Mouse (Mus musculus): ENCODE data around the gene Olfr1494.

Olfr1494 gene

DNA sequence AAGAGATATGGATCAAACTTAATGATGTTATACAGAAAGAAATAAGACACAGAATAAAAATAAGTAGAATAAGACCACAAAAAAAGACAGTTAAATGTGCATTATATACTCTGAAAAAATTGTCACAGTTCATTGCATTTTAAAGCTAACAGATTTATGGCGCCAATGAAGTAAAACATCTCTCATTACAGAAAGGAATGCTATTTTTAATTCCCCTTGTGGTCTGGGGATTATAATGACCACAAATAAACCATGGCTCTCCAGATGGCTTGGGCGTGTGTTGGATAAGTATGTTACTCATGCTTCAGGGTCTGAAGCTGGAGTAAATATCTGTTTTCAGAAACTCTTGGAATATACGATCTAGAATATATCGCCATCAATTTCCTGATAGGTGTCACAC lies at the start of gene Olfr1494:
TSS of gene Olfr1494 (plus strand) at position 301 of the 400 bp plus-strand sequence.
- DNase-seq (ENCODE audit: low spot score in 2 of 2) = no peak

DNA sequence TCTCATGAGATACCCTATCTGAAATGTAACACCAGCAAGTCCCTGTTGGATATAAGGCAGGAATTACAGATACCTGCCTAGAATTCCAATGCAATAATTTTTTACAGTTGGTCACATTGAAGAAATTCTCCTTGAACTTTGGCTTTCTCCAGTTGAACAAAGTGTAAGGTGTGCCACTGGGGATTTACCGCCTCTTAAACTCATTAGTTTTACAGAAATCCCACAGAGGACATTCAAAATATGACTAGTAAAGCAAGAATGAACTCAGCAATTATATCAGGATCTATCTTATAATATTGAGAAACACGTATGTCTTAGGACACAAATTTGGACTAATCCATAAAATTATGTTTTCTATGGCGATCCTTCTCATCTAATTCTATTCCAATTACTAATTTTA lies 42.6 kb upstream of the Olfr1494 start, which contains the start of gene Olfr1491:
TSS of gene Olfr1491 (plus strand) at position 301 of the 400 bp plus-strand sequence.
- DNase-seq (ENCODE audit: low spot score in 2 of 2) = no peak

DNA sequence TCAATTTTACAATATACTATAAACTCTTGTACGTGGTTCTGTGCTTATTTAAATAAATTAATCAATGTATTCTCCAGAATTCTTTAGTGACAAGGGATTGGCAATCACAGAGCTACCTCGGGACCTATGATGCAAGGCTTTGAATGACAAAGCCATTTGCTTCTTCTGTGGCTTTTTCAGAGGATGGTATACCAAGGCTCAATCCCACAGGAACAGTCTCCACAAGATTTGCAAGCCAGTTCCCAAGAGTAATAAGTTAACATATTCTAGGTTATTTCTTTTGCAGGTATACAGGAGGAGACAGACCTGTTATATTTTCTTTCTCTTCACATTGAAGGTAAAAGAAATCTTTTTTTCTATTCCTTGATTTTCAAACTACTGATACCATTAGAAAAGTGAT lies 16.6 kb upstream of the Olfr1494 start, which contains the start of gene Olfr1493-ps1:
TSS of gene Olfr1493-ps1 (plus strand) at position 301 of the 400 bp plus-strand sequence.
- no peak for DNase-seq (ENCODE audit: low spot score in 2 of 2)

DNA sequence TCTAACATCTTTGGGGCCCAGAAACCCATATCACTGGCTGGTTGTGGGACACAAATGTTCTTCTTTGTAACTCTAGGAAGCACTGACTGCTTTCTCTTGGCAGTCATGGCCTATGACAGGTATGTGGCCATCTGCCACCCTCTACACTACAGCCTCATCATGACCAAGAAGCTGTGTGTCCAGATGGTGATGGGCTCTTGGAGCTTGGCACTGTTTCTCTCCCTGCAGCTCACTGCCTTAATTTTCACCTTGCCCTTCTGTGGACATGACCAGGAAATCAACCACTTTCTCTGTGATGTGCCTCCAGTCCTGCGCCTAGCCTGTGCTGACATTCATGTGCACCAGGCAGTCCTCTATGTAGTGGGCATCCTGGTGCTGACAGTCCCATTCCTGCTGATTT lies 9.8 kb downstream of the Olfr1494 start:
- DNase-seq (ENCODE audit: low spot score in 2 of 2) = no peak

DNA sequence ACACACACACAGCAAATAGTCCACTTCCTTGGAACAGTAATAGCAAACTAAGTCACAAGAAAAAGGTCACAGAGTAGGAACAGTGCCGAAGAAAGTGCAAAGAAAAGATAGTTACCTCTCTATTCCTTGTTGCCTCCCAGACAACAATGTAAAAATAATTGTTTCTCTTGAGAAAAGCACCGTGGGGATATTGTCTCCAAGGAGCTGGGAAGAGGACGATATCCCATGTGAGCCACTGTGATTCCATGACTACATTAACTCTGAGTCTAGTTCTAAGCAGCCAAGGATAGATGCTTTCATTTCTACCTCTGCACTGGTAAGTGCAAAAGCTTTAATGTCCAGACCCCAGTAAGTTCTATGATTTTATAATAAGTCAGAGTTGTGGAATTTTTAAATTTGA lies 24.8 kb downstream of the Olfr1494 start, which contains the start of gene Olfr1495:
TSS of gene Olfr1495 (plus strand) at position 301 of the 400 bp plus-strand sequence.
- DNase-seq (ENCODE audit: low spot score in 2 of 2) = no peak

DNA sequence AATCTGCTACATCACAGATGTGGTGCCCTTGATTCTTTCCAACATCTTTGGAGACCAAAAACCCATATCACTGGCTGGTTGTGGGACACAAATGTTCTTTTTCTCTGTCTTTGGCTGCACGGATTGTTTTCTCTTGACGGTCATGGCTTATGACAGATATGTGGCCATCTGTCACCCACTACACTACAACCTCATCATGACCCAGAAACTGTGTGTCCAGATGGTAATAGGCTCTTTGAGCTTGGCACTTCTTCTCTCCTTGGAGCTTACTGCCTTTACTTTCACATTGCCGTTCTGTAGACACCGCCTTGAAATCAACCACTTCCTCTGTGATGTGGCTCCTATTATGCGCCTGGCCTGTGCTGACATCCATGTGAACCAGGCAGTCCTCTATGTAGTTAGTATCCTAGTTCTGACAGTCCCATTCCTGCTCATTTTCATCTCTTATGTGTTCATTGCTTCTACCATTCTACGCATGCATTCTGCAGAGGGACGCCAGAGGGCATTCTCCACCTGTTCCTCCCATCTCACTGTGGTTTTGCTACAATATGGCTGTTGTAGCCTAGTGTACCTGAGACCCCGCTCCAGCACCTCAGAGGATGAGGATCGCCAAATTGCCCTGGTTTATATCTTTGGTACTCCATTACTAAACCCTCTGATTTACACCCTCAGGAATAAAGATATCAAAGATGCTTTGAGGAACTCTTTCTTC lies 29.2 kb downstream of the Olfr1494 start:
- no peak for DNase-seq (ENCODE audit: low spot score in 2 of 2)

DNA sequence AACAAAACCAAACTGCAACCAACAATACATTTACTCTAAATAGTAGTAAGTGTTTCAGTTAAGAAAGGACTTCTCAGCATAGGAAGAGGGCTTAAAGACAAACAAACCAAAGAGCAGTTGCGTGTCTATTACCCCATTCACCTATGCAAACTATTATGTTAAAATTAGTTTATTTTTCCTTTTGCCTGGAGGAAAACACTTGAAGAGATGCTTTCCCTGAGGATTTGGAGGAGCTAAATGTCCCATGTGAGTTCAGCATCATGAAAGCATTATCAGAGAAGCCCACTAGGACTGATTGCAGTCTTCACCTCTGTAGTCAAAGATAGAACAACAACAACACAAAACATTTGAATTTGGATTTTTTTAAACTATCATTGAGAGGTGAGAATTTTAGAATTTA lies 38.0 kb downstream of the Olfr1494 start, which contains the start of gene Olfr1496:
TSS of gene Olfr1496 (plus strand) at position 301 of the 400 bp plus-strand sequence.
- no peak for DNase-seq (ENCODE audit: low spot score in 2 of 2)

DNA sequence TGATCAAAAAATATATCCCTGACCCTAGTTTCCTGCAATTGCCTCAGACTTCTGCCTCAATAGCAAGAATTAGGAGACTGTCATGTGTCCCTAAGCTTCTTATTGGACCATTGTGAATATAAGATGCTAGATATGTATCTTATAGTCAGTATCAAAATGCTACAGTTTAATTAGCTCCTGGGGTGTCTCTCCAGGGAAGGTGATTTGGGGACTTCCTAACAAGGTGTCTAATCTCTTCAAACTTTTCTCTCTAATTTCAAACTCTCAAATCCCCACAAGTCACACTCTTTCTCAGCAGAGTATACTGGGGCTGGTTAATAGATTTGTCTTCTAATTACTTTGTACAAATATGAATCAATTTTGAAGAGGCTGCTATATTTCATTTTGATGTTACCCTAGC lies 58.6 kb downstream of the Olfr1494 start, which contains the start of gene Olfr1497:
TSS of gene Olfr1497 (minus strand) at position 101 of the 400 bp plus-strand sequence.
- no peak for DNase-seq (ENCODE audit: low spot score in 2 of 2)

Measured in frontal cortex, postnatal 10 days (tissue).